Mouse (Mus musculus) intestine, postnatal 0 days (tissue): ENCODE measurements around the gene Gm49391. TPM values are rescaled to one million over a fixed set of nuclear protein-coding genes. Genes with fewer than 3 reads are reported as not detected.
"Not testable (repeated sequence)": the region's sequence is repeated elsewhere in the genome, so short reads cannot be mapped to it uniquely, and the experiment has no call there.

Experiments used
- ATAC-seq: fragments of 200-750 bp; cut with Nextera tagmentation; 2 replicates; pipeline ENCODE4 v1.8.0; 2017; ENCODE audit warnings: mild to moderate bottlenecking, moderate TSS enrichment, moderate library complexity
- H3K27ac ChIP-seq: fragments of 300-500 bp; sonication (generic); 2 replicates; pipeline ENCODE4 v1.5.1; 2014; ENCODE audit warnings: mild to moderate bottlenecking, low read depth, low read length, moderate library complexity
- H3K27me3 ChIP-seq: fragments of 300-500 bp; sonication (generic); replicated peaks from 2 replicates; pipeline ENCODE4 v1.6.1; 2014; ENCODE audit warnings: low read length, mixed read lengths; ENCODE audit not compliant: control insufficient read depth, insufficient read depth
- H3K36me3 ChIP-seq: fragments of 300-500 bp; sonication (generic); 2 replicates; pipeline ENCODE4 v1.6.1; 2014; ENCODE audit warnings: mild to moderate bottlenecking, moderate library complexity; ENCODE audit not compliant: control insufficient read depth, insufficient read depth
- H3K4me1 ChIP-seq: fragments of 300-500 bp; sonication (generic); replicated peaks from 2 replicates; pipeline ENCODE4 v1.6.1; 2014; ENCODE audit warnings: antibody characterized with exemption, low read length, mixed read lengths; ENCODE audit not compliant: control insufficient read depth, insufficient read depth
- H3K4me2 ChIP-seq: fragments of 300-500 bp; sonication (generic); replicated peaks from 2 replicates; pipeline ENCODE4 v1.6.1; 2014; ENCODE audit warnings: low read depth, mild to moderate bottlenecking, moderate library complexity
- H3K4me3 ChIP-seq: fragments of 300-500 bp; sonication (generic); 2 replicates; pipeline ENCODE4 v1.5.1; 2014; ENCODE audit warnings: low read depth, low read length
- H3K9ac ChIP-seq: fragments of 300-500 bp; sonication (generic); 2 replicates; pipeline ENCODE4 v1.6.1; 2014; ENCODE audit warnings: mild to moderate bottlenecking, low read depth, low read length
- H3K9me3 ChIP-seq: fragments of 300-500 bp; sonication (generic); 2 replicates; pipeline ENCODE4 v1.6.1; 2016; ENCODE audit warnings: mixed run types; ENCODE audit not compliant: control insufficient read depth
- CTCF ChIP-seq: sonication (generic); IDR thresholded peaks from 2 replicates; pipeline ENCODE4 v1.5.1; 2016; ENCODE audit warnings: low read depth, mild to moderate bottlenecking, control low read depth, antibody characterized with exemption, moderate library complexity
- WGBS: fragments of 180-500 bp; shearing (Covaris S2); extraction: QIAGEN DNeasy Blood & Tissue Kit; methylation state at CpG from one replicate; pipeline ENCODE4 v1.1.7; 2014; 5-methylcytosine and 5-hydroxymethylcytosine counted together
- polyA plus RNA-seq: library from polyadenylated mRNA; unstranded; fragments of >200 nt; fragmentation: Nextera tagmentation; extraction: Ambion mirVana; gene quantifications from 2 replicates; pipeline ENCODE4 v1.2.1, GENCODE M21; 2015

The Gm49391 gene
- polyA plus RNA-seq, 1 experiment from 2014 or later, result 1.9 TPM

DNA sequence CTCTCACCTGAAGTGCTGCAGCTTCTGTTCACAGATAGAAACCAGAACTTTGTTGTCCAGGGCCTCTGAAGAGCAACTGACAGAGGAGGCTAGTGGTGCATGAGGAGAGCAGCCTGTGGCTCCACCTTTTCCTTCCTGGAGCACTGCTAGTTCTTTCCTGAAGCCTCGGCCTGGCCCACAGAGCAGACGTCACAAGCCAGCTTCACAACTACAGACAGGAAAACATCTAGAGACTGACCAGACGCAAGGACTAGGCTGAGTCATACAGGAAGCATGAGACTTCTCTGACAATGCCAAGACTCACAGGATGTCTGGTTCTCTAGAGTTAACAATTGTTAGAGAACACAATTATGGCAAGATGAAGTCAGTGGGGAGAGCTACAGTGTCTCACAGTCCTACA lies 39.0 kb downstream of the Gm49391 start, which contains the start of gene Ctla2b:
TSS of gene Ctla2b (minus strand) at position 120 of the 400 bp plus-strand sequence.
- TF ChIP-seq CTCF, result no peak
- no peak within 1 kb of the TSS for H3K27ac ChIP-seq
- no peaks in the 10 kb centered on the region for H3K36me3 ChIP-seq
- WGBS, result 62% methylated on average over 3 of the region's 3 CpGs
- no peak for ATAC-seq
- no peak within 1 kb of the TSS for H3K4me2 ChIP-seq
- H3K9me3 ChIP-seq, result no peaks in the 10 kb centered on the region
- H3K4me3 ChIP-seq, result no peak within 1 kb of the TSS
- no peaks in the 10 kb centered on the region for H3K4me1 ChIP-seq
- no peaks in the 10 kb centered on the region for H3K27me3 ChIP-seq
- no peak within 1 kb of the TSS for H3K9ac ChIP-seq

DNA sequence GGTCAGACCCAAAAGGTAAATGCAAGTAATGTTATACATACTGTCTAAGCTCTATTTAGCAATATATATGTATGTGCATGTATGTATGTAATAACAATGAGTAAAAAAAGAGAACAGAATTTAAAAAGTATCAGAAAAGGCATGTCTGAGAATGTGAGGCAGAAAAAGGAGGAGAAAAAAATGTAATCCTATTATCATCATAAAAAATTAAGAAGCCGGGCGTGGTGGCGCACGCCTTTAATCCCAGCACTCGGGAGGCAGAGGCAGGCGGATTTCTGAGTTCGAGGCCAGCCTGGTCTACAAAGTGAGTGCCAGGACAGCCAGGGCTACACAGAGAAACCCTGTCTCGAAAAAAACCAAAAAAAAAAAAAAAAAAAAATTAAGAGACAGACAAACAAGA lies 39.6 kb downstream of the Gm49391 start, which contains the start of gene Gm49392:
TSS of gene Gm49392 (minus strand) at position 101 of the 400 bp plus-strand sequence.
- not testable (repeated sequence) for H3K27ac ChIP-seq, H3K9me3 ChIP-seq, H3K36me3 ChIP-seq, ATAC-seq, H3K4me1 ChIP-seq, H3K27me3 ChIP-seq, H3K4me3 ChIP-seq, H3K4me2 ChIP-seq, H3K9ac ChIP-seq
- WGBS, result 87% methylated on average over 8 of the region's 8 CpGs

DNA sequence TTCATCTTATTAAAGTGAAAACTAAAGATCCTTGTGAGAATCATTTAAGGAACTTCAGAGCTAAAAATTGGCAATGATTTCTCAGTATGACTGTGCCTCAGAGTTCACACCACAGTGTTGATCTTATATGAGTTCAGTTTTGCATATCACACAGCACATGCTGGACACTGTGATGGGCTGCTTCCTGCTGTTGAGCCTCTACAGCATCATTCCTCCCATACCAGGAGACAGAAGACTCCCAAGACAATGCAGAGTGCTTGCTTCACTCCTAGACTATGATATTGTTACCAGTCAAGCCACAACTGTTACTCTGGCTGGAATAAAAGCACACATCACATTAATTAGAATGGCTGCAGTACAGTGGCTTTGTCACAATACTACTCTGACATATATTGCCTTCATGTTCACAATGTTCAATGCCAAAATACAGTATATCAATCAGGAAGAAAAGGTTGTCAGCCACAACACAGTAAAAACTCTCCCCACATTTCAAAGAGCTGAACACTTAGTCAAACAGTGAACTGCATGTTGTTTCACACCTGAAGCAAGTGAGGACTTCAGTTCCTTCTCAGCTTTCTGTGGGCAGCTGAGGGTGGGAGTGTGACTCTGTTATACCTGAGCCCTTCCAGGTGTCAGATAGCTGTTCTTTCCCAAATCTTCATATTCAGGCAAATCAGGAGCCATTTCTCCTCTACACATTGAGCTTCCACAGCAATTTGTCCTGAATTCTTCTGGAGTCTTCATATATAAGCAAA lies 40.8 kb downstream of the Gm49391 start:
- H3K27ac ChIP-seq, result no peak overlapping the region
- ATAC-seq, result no peak
- H3K4me1 ChIP-seq, result no peaks in the 10 kb centered on the region
- no peak overlapping the region for H3K4me3 ChIP-seq
- H3K36me3 ChIP-seq, result no peaks in the 10 kb centered on the region
- TF ChIP-seq CTCF, result no peak
- no peak overlapping the region for H3K9ac ChIP-seq
- no peaks in the 10 kb centered on the region for H3K9me3 ChIP-seq
- no peak overlapping the region for H3K4me2 ChIP-seq
- H3K27me3 ChIP-seq, result no peaks in the 10 kb centered on the region

DNA sequence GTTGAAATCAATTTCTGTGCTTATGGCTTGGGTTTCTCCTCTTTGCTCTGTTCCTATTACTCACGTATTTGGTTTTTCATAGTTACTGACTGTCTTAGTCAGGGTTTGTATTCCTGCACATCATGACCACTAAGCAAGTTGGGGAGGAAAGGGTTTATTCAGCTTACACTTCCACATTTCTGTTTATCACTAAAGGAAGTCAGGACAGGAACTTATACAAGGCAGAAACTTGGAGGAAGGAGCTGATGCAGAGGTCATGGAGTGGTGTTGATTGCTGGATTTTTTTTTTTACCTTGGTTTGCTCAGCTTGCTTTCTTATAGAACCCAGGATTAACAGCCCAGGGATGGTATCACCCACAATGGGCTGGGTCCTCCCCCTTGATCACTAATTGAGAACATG lies 44.1 kb downstream of the Gm49391 start:
- H3K27me3 ChIP-seq, result no peaks in the 10 kb centered on the region
- H3K4me1 ChIP-seq, result no peaks in the 10 kb centered on the region
- H3K9me3 ChIP-seq, result no peaks in the 10 kb centered on the region
- H3K4me3 ChIP-seq, result no peak overlapping the region
- H3K27ac ChIP-seq, result no peak overlapping the region
- no peak for ATAC-seq
- no peak overlapping the region for H3K4me2 ChIP-seq
- H3K9ac ChIP-seq, result no peak overlapping the region
- WGBS, result 92% methylated on average over 1 of the region's 1 CpGs
- TF ChIP-seq CTCF, result no peak
- no peaks in the 10 kb centered on the region for H3K36me3 ChIP-seq

DNA sequence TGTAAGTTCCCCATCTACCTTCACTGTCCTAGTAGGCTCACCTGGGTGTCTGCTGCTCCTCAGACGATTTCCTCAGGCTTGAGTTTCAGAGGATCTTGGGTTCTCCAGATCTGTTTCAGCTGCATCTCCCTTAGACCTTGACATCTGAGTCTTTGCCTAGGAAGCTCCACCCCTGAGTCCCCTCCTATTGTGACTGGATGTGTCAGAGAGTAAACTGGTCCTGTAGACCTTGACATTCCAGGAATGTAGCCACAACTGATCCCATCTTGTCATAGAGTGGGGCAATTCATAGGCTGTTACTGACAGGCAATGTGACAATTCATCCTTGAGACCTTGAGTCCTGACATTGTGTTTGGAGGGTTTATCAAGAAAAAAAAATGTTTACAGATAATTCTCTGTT lies 72.1 kb downstream of the Gm49391 start, which contains the start of gene 4930486L24Rik:
TSS of gene 4930486L24Rik (minus strand) at position 195 of the 400 bp plus-strand sequence.
- ATAC-seq, result no peak
- Histone ChIP-seq H3K9me3 (no peaks in the 10 kb centered on the region), H3K9ac (no peak within 1 kb of the TSS), H3K4me1 (no peaks in the 10 kb centered on the region), H3K4me3 (no peak within 1 kb of the TSS), H3K27ac (no peak within 1 kb of the TSS), H3K36me3 (no peaks in the 10 kb centered on the region), H3K4me2 (no peak within 1 kb of the TSS), H3K27me3 (no peaks in the 10 kb centered on the region)
- WGBS, result 58% methylated on average over 1 of the region's 1 CpGs
- TF ChIP-seq CTCF, result no peak

DNA sequence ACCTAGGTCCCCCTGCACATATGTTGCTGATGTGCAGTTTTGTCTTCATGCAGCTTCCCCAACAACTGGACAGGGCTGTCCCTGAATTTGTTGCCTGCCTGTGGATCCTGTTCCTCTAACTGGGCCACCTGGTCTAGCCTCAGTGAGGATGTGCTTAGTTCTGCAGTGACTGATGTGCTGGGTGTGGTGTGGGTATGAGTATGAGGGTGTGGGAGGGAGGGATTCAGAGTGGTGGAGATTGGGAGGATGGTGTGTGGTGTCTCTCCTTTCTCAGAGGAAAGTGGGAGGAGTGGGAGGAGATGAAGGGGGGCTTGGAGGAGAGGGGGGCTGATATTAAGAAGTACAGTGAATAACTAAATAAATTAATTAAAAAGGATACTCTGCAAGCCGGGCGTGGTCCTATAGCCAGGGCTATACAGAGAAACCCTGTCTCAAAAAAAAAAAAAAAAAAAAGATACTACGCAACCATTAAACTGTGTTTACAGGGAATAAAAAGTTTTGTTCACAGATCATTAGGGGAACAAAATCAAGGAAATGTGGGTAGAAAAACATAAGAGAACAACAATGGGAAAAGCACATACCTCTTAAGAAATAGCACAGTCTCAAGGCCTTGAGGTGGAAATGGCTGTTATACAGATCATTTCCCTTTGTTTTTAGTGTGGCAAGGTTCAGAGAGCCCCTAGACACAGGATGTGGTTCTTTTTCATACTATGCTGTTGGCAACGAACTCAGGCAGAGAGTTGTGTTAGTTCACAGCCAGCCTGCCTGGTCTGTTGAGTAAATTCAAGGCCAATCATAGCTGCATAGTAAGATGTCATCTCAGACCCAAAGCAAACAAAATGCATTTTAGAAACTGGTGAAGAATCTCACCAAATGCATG lies 87.9 kb downstream of the Gm49391 start:
- Histone ChIP-seq H3K4me2 (no peak overlapping the region), H3K27ac (no peak overlapping the region), H3K4me1 (no peaks in the 10 kb centered on the region), H3K36me3 (no peaks in the 10 kb centered on the region), H3K9ac (no peak overlapping the region), H3K4me3 (no peak overlapping the region), H3K27me3 (no peaks in the 10 kb centered on the region), H3K9me3 (no peaks in the 10 kb centered on the region)
- no peak for TF ChIP-seq CTCF
- WGBS, result 90% methylated on average over 4 of the region's 4 CpGs
- no peak for ATAC-seq

Other genes starting within 250 kb of the Gm49391 start
- not detected in 2 replicates for gene BC051665, start 150.2 kb downstream of the Gm49391 start, polyA plus RNA-seq
- gene Ctsll3, start 133.7 kb downstream of the Gm49391 start, polyA plus RNA-seq, result not detected in 2 replicates
- 0.26 TPM in 1 of 2 replicates, not detected in the other for gene 4930486L24Rik, start 72.1 kb downstream of the Gm49391 start, polyA plus RNA-seq
- gene Gm49392, start 39.7 kb downstream of the Gm49391 start, polyA plus RNA-seq, result 0.38 TPM in 1 of 2 replicates, not detected in the other
- gene Ctla2b, start 39.1 kb downstream of the Gm49391 start, polyA plus RNA-seq, result 1.2 and 1.4 TPM in 2 replicates
- gene Tpbpb, start 31.7 kb downstream of the Gm49391 start, polyA plus RNA-seq, result not detected in 2 replicates
- not detected in 2 replicates for gene Gm49393, start 981 bp downstream of the Gm49391 start, polyA plus RNA-seq
- 30.2 and 32.3 TPM in 2 replicates for gene Ctla2a, start 54 bp upstream of the Gm49391 start, polyA plus RNA-seq
- gene Tpbpa, start 5.4 kb upstream of the Gm49391 start, polyA plus RNA-seq, result not detected in 2 replicates
- gene Ctsj, start 69.4 kb upstream of the Gm49391 start, polyA plus RNA-seq, result not detected in 2 replicates
- not detected in 2 replicates for gene Ctsq, start 104.1 kb upstream of the Gm49391 start, polyA plus RNA-seq
- not detected in 2 replicates for gene Ctsr, start 227.7 kb upstream of the Gm49391 start, polyA plus RNA-seq